Mouse (Mus musculus) spleen, postnatal 14 days (tissue): ENCODE data around the gene Stim1.
"Not testable (repeated sequence)": the region's sequence is repeated elsewhere in the genome, so short reads cannot be mapped to it uniquely, and the experiment has no call there.

Source experiments
- DNase-seq, 2 experiments: peaks; one replicate each; pipeline ENCODE4 v3.0.0; 2021 to 2022; ENCODE audit warnings: low spot score in 2 of 2

Gene Stim1

DNA sequence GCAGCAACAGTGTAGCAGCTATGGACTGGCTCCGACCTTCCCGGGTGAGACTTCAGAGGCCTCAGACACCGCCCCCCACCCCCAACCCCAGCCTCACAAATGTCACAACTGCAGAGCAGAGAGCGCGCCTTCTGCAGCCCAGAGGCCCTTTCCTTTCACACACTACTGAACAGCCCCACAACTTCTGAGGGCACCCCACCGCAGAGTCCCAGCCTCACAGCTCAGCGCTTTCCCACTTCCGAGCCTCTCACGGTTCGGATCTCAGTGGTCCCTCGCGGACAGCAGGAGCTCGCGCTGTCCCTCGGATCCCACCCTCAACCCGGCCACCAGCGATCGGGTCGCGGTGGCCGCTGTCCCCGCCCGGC lies 18.1 kb upstream of the Stim1 start:
- DNase-seq, result peak in 1 of 2 experiments; percentile 59

DNA sequence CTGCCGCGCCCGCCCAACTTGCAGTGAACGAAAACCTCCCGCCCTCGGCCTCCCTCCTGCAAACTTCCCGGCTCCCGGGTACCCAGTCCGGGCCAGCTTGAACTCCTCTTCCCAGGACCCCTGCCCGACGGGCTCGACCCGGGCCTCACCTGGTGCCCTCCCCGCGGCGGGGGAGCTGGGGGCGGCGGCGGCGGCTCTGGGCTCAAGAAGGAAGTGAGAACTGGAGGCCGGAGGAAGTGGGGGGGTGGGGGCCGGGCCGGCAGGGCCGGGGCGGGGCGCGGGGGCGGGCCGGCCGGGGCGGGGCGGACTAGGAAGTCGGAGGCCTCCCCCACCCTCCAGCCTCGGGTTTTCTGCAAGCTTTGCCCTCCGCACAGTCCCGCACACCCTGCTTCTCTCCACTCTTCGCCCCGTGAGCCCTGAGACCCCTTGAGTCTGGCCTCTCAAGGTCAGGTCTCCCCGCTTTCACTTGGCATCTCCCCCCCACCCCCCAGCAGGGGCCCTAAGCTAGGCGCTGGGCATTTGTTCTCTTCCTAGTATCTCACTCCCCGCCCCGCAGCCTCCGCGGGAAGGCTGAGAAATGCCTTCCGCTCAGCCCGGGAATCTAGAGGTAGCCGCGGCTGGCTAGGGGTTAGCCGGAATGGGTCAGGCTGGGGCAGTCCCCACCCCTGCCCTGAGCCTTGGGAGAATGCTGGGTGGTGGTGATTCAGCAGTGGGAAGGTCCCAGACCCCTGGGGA lies 17.5 kb upstream of the Stim1 start:
- DNase-seq, result peak; percentile 59 to 74

DNA sequence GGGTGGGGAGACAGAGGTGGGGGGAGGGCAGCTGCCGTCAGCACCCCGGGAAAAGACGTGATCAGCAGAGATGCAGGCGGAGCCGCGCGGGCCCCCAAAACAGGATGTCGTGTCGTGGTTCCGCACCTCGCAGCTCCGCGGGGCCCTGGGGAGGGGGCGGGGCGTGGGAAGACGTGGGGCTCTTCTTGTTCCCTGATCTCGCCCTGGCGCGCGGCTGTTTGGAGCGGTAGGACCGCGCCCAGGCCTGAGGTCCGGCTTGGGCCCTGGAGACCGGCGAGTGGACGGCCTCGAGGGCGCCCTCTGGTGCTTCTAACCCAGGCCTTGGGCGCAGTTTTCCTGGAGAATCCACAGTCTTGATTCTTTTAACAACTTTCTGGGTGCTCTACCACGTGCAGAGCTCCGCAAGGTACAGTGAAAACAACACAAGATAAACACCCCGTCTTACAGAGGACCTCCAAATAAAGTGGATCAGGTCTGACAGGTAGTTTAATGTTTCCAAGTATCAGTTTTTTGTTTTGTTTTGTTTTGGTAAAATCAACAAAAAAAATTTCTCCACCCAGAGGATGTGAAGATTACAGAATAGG lies 16.9 kb upstream of the Stim1 start:
- DNase-seq, result peak; percentile 81 to 83

DNA sequence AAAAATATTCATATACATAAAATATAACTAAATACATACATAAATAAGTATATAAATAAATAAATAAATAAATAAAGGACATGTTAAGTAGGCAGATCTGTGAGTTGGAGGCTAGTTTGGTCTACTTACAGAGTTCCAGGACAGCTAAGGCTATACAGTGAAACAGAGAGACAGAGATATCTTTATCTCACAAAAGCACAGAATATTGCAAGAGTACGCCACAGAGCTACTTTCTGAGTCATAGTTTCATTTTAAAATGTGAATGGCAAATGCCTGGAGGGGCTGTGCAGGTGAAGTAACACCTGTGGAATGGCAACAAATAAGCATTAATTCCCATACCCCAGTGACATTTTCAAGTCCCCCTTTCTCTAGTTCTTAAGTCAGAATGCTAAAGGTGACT lies 14.0 kb upstream of the Stim1 start:
- no peak for DNase-seq

DNA sequence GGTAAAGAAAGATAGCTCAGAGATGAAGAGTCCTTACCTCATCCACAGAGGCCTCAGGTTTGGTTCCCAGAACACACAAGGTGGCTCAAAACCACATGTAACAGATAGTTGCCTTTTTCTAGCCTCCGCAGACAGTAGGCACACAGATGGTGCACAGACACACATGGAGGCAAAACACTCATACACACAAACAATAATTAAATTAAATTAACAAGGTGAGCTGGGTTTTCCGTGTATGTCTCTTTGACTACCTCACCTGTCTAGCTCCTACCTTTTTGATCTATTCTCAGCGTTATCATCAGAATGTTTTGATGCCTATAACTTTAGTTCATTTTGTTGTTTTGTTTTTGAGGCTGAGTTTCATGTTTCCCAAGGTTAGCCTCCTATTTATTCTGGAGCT lies 11.7 kb upstream of the Stim1 start, which contains the start of gene Rhog:
TSS of gene Rhog (minus strand) at position 101 of the 400 bp plus-strand sequence.
- no peak for DNase-seq

DNA sequence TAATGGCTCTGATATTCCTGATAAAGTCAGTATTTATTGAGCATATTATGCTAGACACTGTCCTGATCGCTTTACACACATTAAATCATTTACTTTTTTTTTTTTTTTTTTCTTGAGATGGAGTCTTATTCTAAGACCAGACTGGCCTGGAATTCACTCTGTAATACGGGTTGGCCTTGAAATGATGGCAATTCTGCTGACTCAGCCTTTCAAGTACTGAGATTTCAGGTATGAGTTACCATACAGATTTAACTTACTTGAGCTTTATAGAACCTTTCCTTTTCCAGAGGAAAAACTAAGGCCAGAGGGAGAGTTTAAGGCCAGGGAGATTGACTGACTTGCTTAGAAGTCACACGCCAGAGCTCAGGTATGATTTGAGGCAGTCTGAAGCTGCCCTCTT lies 11.0 kb upstream of the Stim1 start:
- no peak for DNase-seq

DNA sequence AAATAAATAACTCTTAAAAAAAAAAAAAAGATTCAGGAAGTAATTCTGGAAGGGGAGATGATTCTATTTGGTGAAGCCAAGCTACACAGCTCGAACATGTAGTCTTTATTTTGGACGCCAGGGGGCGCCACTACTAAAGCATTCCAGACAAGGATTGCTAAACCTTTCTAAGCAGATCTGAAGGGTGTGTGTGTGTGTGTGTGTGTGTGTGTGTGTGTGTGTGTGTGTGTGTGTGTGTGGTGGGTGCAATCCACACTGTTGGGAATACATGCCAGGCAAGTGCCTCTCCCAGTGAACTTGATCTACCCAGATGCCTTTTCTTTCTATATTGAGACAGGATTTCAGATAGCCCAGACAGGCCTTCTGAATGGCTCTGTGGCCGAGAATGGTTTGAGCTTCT lies 9.4 kb upstream of the Stim1 start:
- peak; percentile 63 to 85 for DNase-seq

DNA sequence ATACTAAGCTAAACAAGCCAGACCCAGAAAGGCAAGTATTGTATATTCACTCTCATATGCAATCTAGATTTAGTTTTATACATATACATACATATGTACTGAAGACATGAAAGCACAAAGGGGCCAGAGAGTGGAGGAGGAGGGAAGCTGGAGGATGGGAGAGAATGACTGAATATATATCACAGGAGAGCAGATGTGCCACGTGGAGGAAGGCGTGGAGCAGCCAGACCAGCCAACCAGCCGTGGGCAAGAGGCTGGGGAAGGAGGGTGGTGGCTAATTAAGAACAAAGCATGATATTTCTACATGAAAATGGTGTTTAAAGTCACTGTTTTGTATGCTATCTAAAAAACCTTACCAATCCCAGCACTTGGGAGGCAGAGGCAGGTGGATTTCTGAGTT lies 8.9 kb upstream of the Stim1 start:
- no peak for DNase-seq

DNA sequence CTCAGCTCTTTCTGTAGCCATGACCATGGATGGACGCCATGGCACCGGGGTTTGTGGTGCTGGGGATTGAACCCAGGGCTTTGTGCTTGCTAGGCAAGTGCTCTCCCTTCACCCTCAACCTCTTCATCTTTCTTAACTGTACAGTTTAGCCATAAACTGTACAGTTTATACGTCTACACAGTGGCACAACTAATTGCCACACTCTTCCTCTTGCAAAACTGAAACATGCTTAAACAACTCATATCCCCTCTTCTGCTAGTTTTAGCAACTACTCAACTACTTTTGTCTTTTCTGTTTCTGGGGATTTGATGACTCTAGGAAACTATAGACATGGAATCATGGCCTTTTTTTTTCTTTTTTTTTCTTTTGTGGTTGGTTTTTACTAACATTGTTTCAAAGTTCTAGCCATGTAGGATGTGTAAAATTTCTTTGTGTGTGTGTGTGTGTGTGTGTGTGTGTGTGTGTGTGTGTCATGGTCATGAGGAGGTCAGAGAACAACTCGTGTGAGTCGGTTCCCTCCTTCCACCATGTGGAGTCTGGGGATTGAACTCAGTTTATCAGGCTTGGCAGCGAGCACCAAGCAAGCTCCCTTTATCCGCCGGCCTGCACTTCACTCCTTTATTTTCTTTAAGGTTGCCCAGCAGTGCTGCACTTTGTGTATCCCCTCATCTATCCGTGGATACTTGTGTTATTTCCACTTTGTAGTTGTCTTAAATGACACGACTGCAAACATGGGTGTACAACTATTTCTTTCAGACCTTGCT lies 7.7 kb upstream of the Stim1 start:
- no peak for DNase-seq

DNA sequence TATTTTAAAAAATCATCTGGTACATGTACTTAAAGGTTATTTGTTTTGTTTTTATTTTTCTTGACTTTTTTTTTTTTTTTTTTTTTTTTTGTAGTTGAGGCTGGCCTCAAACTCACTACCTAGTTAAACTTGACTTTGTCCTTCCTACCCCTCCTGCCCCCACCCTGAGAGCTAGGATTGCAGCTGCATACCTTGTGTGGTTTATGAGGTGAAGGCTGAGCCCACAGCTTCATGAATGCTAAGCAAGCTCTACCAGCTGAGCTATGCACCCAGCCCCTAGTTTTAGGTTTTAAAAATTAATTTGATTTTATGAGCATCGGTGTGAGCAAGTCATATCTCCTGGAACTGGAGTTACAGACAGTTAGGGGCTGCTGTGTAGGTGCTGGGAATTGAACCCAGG lies 7.1 kb upstream of the Stim1 start:
- DNase-seq, result no peak

DNA sequence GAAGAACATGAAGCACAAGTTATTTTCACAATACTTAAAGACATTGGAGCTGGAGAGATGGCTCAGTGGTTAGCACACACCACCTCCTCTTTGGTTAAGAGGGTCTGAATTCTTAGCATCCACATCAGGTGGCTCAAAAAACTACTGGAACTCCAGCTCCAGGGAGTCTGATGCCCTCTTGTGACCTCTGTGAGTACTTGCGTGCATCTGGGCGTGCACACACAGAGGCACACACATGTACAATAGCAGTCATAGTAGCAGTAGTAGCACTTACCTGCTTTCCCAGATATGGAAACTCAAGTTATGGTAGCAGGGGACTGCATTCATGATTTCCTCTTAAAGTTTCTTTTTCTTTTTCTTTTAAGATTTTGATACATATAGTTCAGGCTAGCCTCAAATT lies 4.6 kb upstream of the Stim1 start:
- DNase-seq, result no peak

DNA sequence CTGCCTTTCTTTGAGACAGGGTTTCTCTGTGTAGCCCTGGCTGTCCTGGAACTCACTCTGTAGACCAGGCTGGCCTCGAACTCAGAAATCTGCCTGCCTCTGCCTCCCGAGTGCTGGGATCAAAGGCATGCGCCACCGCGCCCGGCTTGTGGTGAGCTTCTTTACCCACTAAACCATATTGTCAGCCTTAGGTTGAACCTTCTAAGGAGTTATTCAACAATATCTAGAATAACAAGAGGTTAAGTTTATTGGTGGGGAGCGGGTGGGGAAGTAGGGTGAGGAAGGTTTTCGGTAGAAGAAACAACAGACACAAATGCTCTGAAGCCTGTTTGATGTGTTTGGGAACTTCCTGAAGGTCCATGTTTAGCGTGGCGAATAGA lies 1.6 kb upstream of the Stim1 start:
- DNase-seq, result not testable (repeated sequence)

DNA sequence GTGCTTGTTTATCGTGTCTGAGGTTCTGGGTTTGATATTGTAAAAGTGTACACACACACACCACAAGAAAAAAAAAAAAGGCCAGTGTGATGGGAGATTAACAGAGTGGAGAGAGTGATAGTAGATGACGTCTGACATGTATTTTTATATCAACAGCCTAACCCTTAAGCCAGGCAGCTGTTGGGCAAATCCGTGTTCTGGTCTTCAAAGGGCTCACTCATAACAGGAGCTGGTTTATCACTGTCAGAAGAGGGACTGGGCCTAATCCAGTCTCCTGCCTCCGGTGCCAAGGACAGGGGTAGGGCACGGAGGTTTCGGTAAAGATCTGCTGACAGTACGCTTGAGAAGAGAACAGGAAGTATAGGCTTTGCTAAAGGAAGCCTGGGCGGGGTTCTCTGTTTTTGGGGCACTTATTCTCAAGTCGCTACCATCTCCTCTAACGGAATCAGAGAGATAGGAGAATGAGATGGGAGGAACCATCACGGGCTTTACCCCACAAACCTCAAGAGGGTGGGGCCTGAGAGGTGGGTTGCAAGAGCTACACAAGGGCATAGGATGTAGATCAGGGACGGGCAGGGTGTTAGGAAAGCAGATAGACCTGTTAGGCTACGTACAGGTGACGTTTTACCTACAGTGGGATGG lies 1.1 kb upstream of the Stim1 start:
- peak; percentile 42 to 52 for DNase-seq

DNA sequence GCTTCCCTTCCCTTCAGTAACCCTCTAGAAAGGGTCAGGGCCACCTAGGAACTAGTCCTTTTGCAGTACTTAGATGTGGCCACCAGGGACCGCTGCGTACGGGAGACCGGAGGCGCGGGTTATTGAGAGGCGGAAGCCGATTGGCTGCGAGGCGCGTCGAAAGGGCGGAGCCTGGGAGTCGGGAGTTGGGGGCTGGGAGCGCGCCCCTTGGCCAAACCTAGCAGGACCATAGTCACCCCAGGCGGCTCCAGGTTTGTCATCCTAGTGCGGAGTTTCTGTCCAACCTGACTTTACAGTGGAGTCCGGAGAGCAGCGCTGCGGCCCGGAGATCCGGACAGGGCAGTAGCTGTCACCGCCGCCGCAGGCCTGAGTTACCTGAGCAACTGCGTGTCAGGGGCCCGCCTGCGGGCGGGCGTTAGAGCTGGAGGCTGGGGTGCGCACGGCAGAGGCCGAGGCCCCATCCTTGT lies 460 bp upstream of the Stim1 start:
- DNase-seq, result peak; percentile 93 to 96

DNA sequence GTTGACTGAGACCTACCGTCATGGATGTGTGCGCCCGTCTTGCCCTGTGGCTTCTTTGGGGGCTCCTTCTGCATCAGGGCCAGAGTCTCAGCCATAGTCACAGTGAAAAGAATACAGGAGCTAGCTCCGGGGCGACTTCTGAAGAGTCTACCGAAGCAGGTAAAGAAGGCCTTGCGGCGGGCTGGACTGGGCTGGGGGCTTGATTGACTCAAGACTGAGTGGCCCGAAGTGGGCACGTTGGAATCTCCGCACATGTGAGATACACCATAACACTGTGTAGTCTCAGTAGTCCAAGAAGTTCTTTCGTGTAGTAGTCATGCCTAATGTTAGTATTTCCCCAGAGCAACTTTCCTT lies 766 bp downstream of the Stim1 start:
- DNase-seq, result no peak

DNA sequence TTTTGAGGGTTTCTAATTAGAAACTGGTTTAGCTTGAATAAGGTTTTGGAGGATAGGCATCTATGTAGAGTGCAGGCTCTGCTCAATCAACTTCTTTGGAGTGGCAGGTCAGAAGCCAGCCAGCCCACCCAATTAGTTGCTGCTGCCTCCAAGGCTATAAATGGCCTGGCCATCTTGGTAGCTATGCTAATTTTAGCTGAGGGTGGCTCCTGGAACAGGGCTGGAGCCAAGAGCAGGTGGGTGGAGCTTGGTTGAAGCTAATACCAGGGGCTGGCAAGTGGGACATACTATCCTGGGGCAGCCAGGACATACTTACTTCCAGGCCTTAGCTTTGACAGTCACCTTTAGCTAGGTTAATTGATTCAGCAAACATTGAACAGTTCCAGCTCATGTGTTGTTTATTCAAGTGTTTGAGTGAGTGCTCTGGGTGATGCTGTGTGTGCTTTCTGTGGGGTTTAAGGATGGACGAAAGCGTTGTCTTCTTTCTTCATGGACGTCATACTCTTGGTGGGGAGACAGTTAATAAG lies 4.9 kb downstream of the Stim1 start:
- no peak for DNase-seq

DNA sequence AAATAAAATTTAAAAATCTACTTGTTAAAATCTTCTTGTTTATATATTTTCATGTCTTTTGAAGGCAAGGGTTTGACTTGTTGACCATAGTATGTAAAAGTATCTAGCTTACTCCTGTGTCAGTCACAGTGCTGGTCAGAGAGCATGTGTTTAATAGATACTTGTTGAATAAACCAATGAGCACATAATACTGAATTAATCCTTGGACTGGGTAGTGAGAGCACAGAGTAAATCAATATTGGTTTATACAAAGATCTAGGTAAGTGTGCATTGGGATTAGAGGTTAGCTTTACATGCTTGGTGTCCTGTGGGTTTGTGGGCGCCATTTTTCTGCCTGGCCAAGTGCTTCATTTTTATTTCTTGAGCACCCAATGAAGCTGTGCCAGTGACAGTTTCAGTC lies 13.8 kb downstream of the Stim1 start:
- DNase-seq, result no peak

DNA sequence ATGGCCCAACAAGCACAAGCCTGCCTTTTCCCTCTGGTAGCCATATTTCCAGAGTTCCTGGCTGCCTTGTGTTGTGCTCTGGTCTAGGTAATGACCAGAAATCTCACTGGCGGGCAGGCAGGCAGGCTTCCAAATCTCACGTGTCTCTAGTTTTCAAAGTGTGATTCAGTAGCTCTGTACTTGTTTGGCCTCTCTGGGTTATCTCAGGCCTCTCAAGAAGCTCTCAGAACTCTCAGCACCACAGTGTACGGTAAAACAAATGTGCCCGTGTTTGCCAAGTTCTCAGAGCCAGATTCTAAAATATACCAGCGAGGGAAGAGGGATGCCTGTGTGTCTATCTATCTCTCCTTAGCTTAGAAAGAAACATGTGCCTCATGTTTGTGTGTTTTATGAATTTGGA lies 14.7 kb downstream of the Stim1 start:
- DNase-seq, result no peak

DNA sequence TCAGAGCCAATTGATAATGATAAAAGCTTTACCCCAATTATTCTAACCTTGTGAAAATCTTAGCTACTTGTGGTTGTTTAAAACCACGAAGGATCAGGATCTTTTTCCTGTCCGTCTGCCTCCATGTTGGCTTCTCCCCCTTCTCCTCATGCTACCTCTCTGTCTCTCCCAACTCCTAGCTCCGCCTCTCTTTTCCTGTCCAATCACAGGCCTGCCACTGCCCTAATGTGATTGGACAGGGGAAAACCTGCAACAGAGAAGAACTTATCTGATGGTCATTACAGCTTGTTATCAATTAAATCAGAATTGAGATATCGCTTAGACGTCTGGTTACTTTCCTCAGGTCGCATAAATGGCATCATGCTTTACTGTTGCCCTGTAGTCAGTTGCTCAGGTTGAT lies 21.9 kb downstream of the Stim1 start:
- DNase-seq, result no peak

DNA sequence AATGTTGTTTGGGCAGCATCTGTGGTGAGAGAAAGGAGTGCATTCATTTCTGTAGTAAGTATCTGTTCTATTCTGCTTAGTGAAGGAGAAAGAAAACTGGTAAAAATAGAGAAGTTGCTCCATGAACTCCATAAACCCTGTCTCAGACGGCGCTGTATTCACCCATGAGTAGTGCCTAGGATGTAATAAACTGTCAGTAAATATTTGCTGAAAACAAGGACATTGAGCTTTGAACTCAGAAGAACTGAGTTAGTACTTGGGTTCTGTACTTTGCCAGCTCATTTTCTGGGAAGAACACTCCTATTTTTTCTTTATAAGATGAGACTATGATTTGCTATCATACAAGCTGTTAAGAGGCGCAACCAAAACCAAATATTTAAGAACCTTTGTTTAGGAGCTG lies 24.6 kb downstream of the Stim1 start:
- DNase-seq, result no peak

DNA sequence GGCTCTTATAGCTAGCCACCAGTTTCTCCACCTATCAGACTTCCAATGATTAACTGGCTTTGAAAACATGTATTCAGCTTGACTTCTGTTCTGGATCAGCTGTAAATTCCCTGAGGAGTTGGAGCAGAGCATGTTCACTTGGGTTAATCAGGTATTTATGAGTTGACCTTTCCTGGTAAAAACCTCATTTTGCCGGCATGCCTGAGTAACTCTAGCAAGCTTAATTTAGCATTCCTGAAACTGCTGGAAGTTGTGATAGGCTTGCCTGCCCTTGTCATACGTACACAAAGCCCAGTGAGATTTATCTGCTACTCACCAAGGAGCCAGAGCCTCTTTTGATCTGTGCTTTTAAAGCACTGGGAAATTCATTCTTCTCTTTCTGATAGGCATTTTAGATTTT lies 25.6 kb downstream of the Stim1 start:
- DNase-seq, result no peak

DNA sequence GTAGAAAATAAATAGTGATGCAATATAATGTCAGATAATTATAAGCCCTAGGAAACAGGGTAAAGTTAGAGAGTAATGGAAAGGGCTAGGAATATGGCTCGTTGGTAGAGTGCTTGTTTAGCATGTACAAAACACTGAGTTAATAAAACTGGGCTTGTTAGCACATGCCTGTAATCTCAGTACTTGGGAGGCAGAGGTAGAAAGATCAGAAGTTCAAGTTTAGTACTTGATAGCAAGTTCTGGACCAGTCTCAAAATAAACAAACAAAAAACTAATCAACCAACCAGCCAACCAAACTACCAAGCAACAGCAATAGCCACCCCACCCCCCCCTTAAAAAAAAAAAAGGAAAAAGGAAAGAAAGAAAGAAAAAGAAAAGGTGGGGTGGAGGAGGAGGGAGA lies 33.2 kb downstream of the Stim1 start:
- DNase-seq, result no peak
